Mouse (Mus musculus): ENCODE measurements at regions not wholly inside any gene's neighbourhood (a gene's known extent, or its start where the extent isn't known, plus 50 kb on each side); places are given as distances from the start of the nearest gene placed in this dataset.

DNA sequence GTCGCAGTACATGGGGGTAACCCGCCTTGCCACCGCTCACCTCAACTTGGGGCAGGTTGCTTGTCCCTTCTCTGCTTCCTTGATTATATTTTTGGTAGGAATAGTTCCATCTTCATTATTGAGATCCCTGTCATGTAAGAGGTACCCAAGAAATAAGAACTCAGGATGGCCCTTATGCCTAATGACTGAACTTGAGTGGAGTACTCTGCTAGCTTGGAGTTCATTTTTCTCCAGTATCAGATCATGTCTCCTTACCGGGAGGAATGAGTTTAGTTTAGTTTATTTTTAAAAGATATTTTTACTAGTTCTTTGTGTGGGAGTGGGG, 79.8 kb upstream of the Cpm start:
- Histone ChIP-seq H3K4me3 (ENCODE audit: insufficient read depth, low read length) (no peak overlapping the region), H3K4me1 (ENCODE audit: control insufficient read depth, insufficient read depth, low read length) (0 out of 2 replicates have a peak, but pooled peaks cover 2% of the 10 kb centered on the region), H3K27ac (ENCODE audit: insufficient read depth, low read length) (no peak overlapping the region)
- TF ChIP-seq CTCF (IDR thresholded peaks at IDR 0.05; ENCODE audit: borderline replicate concordance, insufficient read depth, low read length) (no peak), POLR2A (IDR thresholded peaks at IDR 0.05; ENCODE audit: low read depth, low read length) (no peak)

DNA sequence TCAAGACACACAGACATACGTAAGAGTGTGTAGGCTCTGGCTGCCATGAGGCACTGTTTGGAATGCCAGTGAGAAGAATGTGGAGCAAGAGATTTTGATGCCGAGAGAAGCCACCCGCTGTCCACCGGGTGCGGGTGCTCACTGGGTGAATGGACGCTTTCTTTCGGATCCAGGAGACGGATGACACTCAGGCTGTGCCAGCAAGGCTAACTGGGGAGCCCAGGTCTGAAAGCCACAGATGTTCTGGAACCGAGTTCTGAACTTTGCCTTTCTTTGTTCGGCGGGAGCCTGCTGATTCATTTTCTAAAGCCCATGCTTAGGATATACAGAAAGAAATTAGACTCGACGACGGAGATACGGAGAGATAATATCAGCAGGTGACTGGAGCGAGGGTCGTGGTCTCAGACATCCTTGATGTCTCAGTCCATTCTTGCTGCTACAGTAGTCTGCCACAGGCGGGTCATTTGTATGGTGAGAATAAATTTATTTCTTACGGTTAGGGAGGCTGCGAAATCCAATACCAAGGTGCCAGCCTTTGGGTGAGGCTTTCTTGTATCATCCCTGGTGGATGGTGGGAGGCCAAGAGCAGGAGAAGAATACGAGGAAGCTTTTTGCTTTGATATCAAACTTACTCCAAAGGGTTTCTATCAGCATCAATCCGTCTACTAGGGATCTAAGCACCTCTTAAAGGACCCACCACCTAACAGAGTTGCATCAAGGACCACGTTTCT, 80.4 kb upstream of the Cpm start:
- TF ChIP-seq POLR2A (IDR thresholded peaks at IDR 0.05; ENCODE audit: low read depth, low read length) (no peak), CTCF (IDR thresholded peaks at IDR 0.05; ENCODE audit: borderline replicate concordance, insufficient read depth, low read length) (no peak)
- no peak overlapping the region for H3K27ac ChIP-seq (ENCODE audit: insufficient read depth, low read length)
- H3K4me3 ChIP-seq (ENCODE audit: insufficient read depth, low read length), result no peak overlapping the region
- H3K4me1 ChIP-seq (ENCODE audit: control insufficient read depth, insufficient read depth, low read length), result 0 out of 2 replicates have a peak, but pooled peaks cover 2% of the 10 kb centered on the region

DNA sequence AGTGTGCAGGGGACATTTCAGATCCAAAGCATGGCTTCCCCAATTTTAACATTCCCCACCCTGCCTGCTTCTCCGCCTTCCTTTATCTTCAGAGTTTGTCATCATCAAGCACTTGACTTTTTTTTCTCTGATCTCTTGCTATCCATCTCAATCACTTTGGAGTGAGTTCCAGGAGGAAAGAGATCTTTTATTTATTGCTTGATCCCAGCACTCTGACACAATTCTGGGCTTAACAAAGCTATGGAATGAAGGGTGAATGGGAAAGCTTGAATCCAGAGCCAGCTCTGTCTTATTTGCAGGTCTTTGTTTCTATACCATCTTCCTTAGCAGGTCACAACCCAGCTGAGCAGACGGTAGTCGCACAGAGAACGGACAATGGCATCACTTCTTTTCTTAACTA, 81.0 kb upstream of the Cpm start:
- 0 out of 2 replicates have a peak, but pooled peaks cover 2% of the 10 kb centered on the region for H3K4me1 ChIP-seq (ENCODE audit: control insufficient read depth, insufficient read depth, low read length)
- no peak overlapping the region for H3K4me3 ChIP-seq (ENCODE audit: insufficient read depth, low read length)
- TF ChIP-seq POLR2A (IDR thresholded peaks at IDR 0.05; ENCODE audit: low read depth, low read length) (no peak), CTCF (IDR thresholded peaks at IDR 0.05; ENCODE audit: borderline replicate concordance, insufficient read depth, low read length) (no peak)
- no peak overlapping the region for H3K27ac ChIP-seq (ENCODE audit: insufficient read depth, low read length)

DNA sequence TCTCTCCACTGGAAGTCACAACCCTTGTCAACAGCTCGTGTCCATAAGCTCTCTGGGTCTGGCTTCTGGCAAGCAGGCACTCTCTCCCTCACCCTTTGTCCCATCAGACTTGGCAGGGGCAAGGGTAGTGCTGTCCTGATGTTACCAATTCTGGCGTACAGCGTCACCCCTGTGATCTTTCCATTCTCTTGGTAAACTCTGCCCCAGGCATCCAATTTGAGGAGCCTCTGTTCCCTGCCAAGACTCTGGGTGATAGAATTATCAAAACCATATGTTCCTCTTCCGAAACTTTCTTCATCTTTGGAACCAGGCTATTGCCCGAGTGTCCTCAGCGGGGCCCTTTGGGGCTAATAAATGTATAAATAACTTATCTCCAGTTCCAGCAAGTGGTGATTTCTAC, 82.0 kb upstream of the Cpm start:
- Histone ChIP-seq H3K4me1 (ENCODE audit: control insufficient read depth, insufficient read depth, low read length) (0 out of 2 replicates have a peak, but pooled peaks cover 2% of the 10 kb centered on the region), H3K27ac (ENCODE audit: insufficient read depth, low read length) (no peak overlapping the region), H3K4me3 (ENCODE audit: insufficient read depth, low read length) (no peak overlapping the region)
- TF ChIP-seq POLR2A (IDR thresholded peaks at IDR 0.05; ENCODE audit: low read depth, low read length) (no peak), CTCF (IDR thresholded peaks at IDR 0.05; ENCODE audit: borderline replicate concordance, insufficient read depth, low read length) (no peak)

DNA sequence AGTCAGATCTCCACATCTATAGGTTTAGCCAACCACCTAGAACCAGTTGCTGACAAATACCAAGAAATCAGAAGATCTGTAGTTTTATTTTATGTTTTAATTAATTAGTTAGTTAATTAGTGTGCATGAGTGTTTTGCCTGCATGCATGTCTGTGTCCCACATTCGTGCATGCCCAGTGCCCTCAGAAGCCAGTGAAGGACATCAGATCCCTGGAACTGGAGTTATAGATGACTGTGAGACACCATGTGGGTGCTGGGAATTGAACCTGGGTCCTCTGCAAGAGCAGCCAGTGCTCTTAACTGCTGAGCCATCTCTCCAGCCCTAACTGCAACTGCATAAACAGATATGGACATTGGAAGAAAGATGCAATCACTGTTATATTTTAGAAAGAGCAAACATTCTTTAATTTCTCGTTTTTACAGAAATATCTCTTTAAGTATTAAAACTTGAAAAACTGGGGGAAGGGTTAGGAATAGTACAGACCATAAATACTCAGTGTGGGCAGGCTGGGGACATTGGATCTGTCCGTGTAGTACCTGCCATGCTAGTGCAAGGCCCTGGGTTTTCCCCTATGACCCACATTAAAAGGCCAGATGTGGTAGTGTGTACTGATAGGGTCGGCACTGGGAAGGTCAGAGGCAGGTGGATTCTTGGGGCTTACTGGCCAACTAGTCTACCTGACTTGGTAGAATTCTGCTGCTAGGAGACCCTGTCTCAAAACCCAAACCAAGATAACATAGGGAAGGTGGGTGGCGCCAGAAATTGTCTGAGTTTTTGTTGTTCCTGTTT, 83.3 kb upstream of the Cpm start:
- Histone ChIP-seq H3K4me3 (ENCODE audit: insufficient read depth, low read length) (no peak overlapping the region), H3K4me1 (ENCODE audit: control insufficient read depth, insufficient read depth, low read length) (0 out of 2 replicates have a peak, but pooled peaks cover 2% of the 10 kb centered on the region), H3K27ac (ENCODE audit: insufficient read depth, low read length) (no peak overlapping the region)
- no peak for TF ChIP-seq CTCF (IDR thresholded peaks at IDR 0.05; ENCODE audit: borderline replicate concordance, insufficient read depth, low read length)
- no peak for TF ChIP-seq POLR2A (IDR thresholded peaks at IDR 0.05; ENCODE audit: low read depth, low read length)

DNA sequence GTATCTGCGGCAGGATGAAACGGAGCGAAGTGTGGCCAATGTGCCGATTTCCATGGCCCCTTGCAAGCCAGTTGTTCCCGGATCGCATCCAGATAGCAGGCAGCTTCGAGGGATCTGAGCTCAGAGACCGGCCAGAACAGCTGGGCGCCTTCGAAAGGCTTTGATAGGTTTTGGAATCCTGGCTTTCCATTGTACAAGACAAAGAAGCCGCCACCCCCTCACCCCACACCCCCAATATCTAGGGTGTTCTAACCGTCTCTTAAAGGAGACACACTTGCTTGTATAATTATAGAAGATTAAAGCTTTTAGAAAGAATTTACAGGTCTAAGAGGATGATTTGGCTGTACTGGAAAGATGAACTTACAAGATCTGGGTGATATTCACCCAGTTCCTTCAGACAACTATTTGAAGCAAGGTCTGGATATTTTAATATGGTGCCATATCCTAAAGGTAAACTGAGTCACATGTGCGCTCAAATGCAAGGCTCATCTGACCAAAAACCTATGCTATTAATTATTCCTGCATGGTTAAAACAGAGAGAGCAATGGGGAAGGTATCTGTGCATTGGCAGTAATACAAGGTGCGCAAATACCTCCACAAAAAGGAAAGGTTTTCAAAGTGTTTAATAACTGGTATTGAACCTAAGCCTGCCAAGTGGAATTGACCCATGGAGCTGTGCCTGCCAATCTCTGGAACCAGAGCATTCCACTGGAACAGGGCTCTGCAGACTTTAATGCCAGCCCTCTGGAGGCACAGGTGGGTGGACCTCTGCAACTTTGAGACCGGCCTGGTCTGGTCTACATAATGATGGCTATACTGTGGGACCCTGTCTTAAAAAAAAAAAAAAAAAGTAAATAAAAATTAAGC, 84.4 kb upstream of the Cpm start:
- Histone ChIP-seq H3K4me1 (ENCODE audit: control insufficient read depth, insufficient read depth, low read length) (0 out of 2 replicates have a peak, but pooled peaks cover 2% of the 10 kb centered on the region), H3K4me3 (ENCODE audit: insufficient read depth, low read length) (no peak overlapping the region), H3K27ac (ENCODE audit: insufficient read depth, low read length) (no peak overlapping the region)
- no peak for TF ChIP-seq CTCF (IDR thresholded peaks at IDR 0.05; ENCODE audit: borderline replicate concordance, insufficient read depth, low read length)
- TF ChIP-seq POLR2A (IDR thresholded peaks at IDR 0.05; ENCODE audit: low read depth, low read length), result no peak

DNA sequence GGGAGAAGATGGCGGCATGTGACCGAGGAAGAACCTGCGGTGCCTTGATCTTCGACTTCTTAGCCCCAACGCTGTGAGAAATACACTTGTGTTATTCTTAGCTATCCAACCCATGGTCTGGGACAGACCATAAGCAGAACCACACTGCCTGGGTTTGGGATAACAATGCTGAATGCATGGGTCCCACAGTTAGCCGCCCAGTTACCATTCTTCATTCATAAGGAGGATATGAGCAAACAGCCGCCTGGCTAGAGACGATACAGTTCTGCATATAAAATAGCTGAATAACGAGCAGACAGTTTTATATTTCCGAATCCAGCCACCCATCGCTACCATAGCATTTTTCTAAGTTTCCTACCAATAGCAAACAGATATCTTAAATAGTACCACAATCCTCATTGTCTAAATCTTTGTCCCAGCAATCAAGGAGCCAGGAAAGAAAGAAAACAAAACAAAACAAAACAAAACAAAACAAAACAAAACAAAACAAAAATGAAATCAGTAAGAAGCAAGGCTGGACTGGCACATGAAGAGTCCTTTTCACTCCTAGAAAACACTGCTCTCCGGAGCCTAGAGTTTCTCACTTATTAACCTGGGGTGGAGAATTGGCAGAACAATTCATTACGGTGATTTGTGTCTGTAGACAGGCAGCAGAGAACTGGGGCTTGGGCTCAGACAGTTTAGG, 85.2 kb upstream of the Cpm start:
- H3K4me3 ChIP-seq (ENCODE audit: insufficient read depth, low read length), result no peak overlapping the region
- H3K4me1 ChIP-seq (ENCODE audit: control insufficient read depth, insufficient read depth, low read length), result 0 out of 2 replicates have a peak, but pooled peaks cover 2% of the 10 kb centered on the region
- H3K27ac ChIP-seq (ENCODE audit: insufficient read depth, low read length), result no peak overlapping the region
- no peak for TF ChIP-seq CTCF (IDR thresholded peaks at IDR 0.05; ENCODE audit: borderline replicate concordance, insufficient read depth, low read length)
- no peak for TF ChIP-seq POLR2A (IDR thresholded peaks at IDR 0.05; ENCODE audit: low read depth, low read length)

DNA sequence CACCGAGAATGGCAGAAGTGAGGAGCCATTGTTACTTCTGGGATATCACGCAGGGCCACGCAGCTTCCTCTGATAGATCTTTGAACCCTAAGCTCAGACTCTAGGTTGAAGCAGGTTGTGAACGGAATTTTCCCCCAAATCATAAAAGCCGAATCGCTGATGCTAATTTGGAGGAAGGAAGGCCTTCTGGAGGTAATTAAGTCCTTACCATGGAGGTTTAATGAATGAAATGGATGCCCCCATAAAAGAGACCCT, 85.7 kb upstream of the Cpm start:
- Histone ChIP-seq H3K4me1 (ENCODE audit: control insufficient read depth, insufficient read depth, low read length) (0 out of 2 replicates have a peak, but pooled peaks cover 2% of the 10 kb centered on the region), H3K4me3 (ENCODE audit: insufficient read depth, low read length) (no peak overlapping the region), H3K27ac (ENCODE audit: insufficient read depth, low read length) (no peak overlapping the region)
- TF ChIP-seq POLR2A (IDR thresholded peaks at IDR 0.05; ENCODE audit: low read depth, low read length), result no peak
- no peak for TF ChIP-seq CTCF (IDR thresholded peaks at IDR 0.05; ENCODE audit: borderline replicate concordance, insufficient read depth, low read length)
